Mouse (Mus musculus): ENCODE data around the gene Oprd1.

Oprd1 gene

GRCm38 (mm10) chr4:132144080-132144841, at the start of gene Oprd1:
Gene Oprd1 (minus strand): TSS chr4:132144486.
- DNase-seq (ENCODE audit: low spot score in 2 of 2), result no peak

GRCm38 (mm10) chr4:132187826-132188401, 43.6 kb upstream of the Oprd1 start:
- no peak for DNase-seq (ENCODE audit: low spot score in 2 of 2)

GRCm38 (mm10) chr4:132183162-132183561, 38.9 kb upstream of the Oprd1 start:
- DNase-seq (ENCODE audit: low spot score in 2 of 2), result no peak

GRCm38 (mm10) chr4:132181721-132182658, 37.7 kb upstream of the Oprd1 start:
- no peak for DNase-seq (ENCODE audit: low spot score in 2 of 2)

GRCm38 (mm10) chr4:132180710-132181109, 36.4 kb upstream of the Oprd1 start:
- DNase-seq (ENCODE audit: low spot score in 2 of 2), result peak in 1 of 2 experiments; percentile 42

- DNase-seq (ENCODE audit: low spot score in 2 of 2), result peak in 1 of 2 experiments; percentile 75
Observed at GRCm38 (mm10) chr4:132178630-132179059, 34.4 kb upstream of the Oprd1 start.

GRCm38 (mm10) chr4:132176474-132176873, 32.2 kb upstream of the Oprd1 start:
- DNase-seq (ENCODE audit: low spot score in 2 of 2), result no peak

- peak; percentile 40 to 84 for DNase-seq (ENCODE audit: low spot score in 2 of 2)
Observed at GRCm38 (mm10) chr4:132170891-132171290, 26.6 kb upstream of the Oprd1 start.

- no peak for DNase-seq (ENCODE audit: low spot score in 2 of 2)
Observed at GRCm38 (mm10) chr4:132169761-132170160, 25.5 kb upstream of the Oprd1 start.

GRCm38 (mm10) chr4:132169271-132169670, 25.0 kb upstream of the Oprd1 start:
- no peak for DNase-seq (ENCODE audit: low spot score in 2 of 2)

GRCm38 (mm10) chr4:132167436-132167835, 23.1 kb upstream of the Oprd1 start:
- DNase-seq (ENCODE audit: low spot score in 2 of 2), result no peak

GRCm38 (mm10) chr4:132166350-132167290, 22.3 kb upstream of the Oprd1 start:
- DNase-seq (ENCODE audit: low spot score in 2 of 2), result no peak

- DNase-seq (ENCODE audit: low spot score in 2 of 2), result peak in 1 of 2 experiments; percentile 53
Observed at GRCm38 (mm10) chr4:132165691-132166090, 21.4 kb upstream of the Oprd1 start.

GRCm38 (mm10) chr4:132156941-132157622, 12.8 kb upstream of the Oprd1 start:
- DNase-seq (ENCODE audit: low spot score in 2 of 2), result no peak

GRCm38 (mm10) chr4:132154877-132155670, 10.8 kb upstream of the Oprd1 start:
- DNase-seq (ENCODE audit: low spot score in 2 of 2), result no peak

GRCm38 (mm10) chr4:132151673-132152072, 7.4 kb upstream of the Oprd1 start:
- no peak for DNase-seq (ENCODE audit: low spot score in 2 of 2)

GRCm38 (mm10) chr4:132146201-132146600, 1.9 kb upstream of the Oprd1 start:
- no peak for DNase-seq (ENCODE audit: low spot score in 2 of 2)

GRCm38 (mm10) chr4:132145092-132145491, 806 bp upstream of the Oprd1 start:
- no peak for DNase-seq (ENCODE audit: low spot score in 2 of 2)

- DNase-seq (ENCODE audit: low spot score in 2 of 2), result no peak
Observed at GRCm38 (mm10) chr4:132138640-132139039, 5.6 kb downstream of the Oprd1 start.

GRCm38 (mm10) chr4:132137013-132137412, 7.3 kb downstream of the Oprd1 start:
- DNase-seq (ENCODE audit: low spot score in 2 of 2), result no peak

Data from left cerebral cortex, adult 9 months (tissue).